34 mouse cellular contexts compared by ENCODE assay signal in genomic region chr5:141428132-141428531, GRCm38 (mm10).
"Had no signal": no experiment of that assay in that cellular context is flagged by ENCODE, and none has a peak within 500 bp of the region (broad histone marks: within the 10 kb centered on the region; RNA-seq: fewer than 3 reads in every experiment).

No protein-coding gene starts in this region.

- H3K9me3 ChIP-seq: heart, embryonic 10.5 days; heart, embryonic 12.5 days; heart, embryonic 13.5 days; heart, embryonic 15.5 days; hindbrain, embryonic 10.5 days; hindbrain, embryonic 12.5 days; hindbrain, embryonic 13.5 days; hindbrain, embryonic 15.5 days; intestine, embryonic 15.5 days; kidney, embryonic 15.5 days had no signal

- H3K4me3 ChIP-seq: heart, embryonic 10.5 days; heart, embryonic 12.5 days; heart, embryonic 13.5 days; heart, embryonic 15.5 days; hindbrain, embryonic 10.5 days; hindbrain, embryonic 12.5 days; hindbrain, embryonic 13.5 days; hindbrain, embryonic 15.5 days; intestine, embryonic 15.5 days; kidney, embryonic 15.5 days had no signal

- H3K4me2 ChIP-seq: heart, embryonic 11.5 days; heart, embryonic 12.5 days; heart, embryonic 13.5 days; heart, embryonic 15.5 days; hindbrain, embryonic 12.5 days; hindbrain, embryonic 13.5 days; hindbrain, embryonic 14.5 days; hindbrain, embryonic 15.5 days; intestine, embryonic 15.5 days; kidney, embryonic 15.5 days had no signal

- ATAC-seq: hindbrain, embryonic 16.5 days; hindbrain, postnatal 0 days; inflammation-experienced regulatory T-cells, adult 6 months; intestine, embryonic 15.5 days; intestine, embryonic 16.5 days; intestine, postnatal 0 days had no signal

- H3K4me1 ChIP-seq: hindbrain, embryonic 12.5 days; hindbrain, embryonic 15.5 days; kidney, embryonic 15.5 days had no signal

- H3K9ac ChIP-seq: heart, embryonic 12.5 days; heart, embryonic 13.5 days; heart, embryonic 15.5 days; hindbrain, embryonic 12.5 days; hindbrain, embryonic 13.5 days; hindbrain, embryonic 14.5 days; hindbrain, embryonic 15.5 days; intestine, embryonic 15.5 days; kidney, embryonic 15.5 days had no signal

- H3K36me3 ChIP-seq: heart, embryonic 10.5 days; heart, embryonic 12.5 days; heart, embryonic 13.5 days; heart, embryonic 15.5 days; hindbrain, embryonic 10.5 days; hindbrain, embryonic 12.5 days; hindbrain, embryonic 13.5 days; hindbrain, embryonic 15.5 days; intestine, embryonic 15.5 days; kidney, embryonic 15.5 days had no signal

- H3K27me3 ChIP-seq: heart, embryonic 12.5 days; heart, embryonic 13.5 days; heart, embryonic 15.5 days; hindbrain, embryonic 12.5 days; hindbrain, embryonic 13.5 days; hindbrain, embryonic 15.5 days; intestine, embryonic 15.5 days; kidney, embryonic 15.5 days had no signal

- H3K27ac ChIP-seq: heart, embryonic 10.5 days; heart, embryonic 13.5 days; heart, embryonic 15.5 days; hindbrain, embryonic 10.5 days; hindbrain, embryonic 12.5 days; hindbrain, embryonic 13.5 days; hindbrain, embryonic 14.5 days; hindbrain, embryonic 15.5 days; hindbrain, postnatal 0 days; intestine, embryonic 15.5 days; kidney, embryonic 15.5 days; kidney, postnatal 0 days had no signal

- DNase-seq: heart, postnatal 10 days; heart, postnatal 14 days; heart, postnatal 36 days; heart, postnatal 4 days; kidney, adult 11 months; kidney, adult 18-20 months; kidney, adult 2 months; kidney, adult 8-10 months; kidney, adult 9 months; kidney, postnatal 10 days; kidney, postnatal 14 days; kidney, postnatal 25 days; kidney, postnatal 36 days; kidney, postnatal 4 days; layer of hippocampus, adult 9-11 months; layer of hippocampus, postnatal 36 days had no signal
